In the genomic region with DNA sequence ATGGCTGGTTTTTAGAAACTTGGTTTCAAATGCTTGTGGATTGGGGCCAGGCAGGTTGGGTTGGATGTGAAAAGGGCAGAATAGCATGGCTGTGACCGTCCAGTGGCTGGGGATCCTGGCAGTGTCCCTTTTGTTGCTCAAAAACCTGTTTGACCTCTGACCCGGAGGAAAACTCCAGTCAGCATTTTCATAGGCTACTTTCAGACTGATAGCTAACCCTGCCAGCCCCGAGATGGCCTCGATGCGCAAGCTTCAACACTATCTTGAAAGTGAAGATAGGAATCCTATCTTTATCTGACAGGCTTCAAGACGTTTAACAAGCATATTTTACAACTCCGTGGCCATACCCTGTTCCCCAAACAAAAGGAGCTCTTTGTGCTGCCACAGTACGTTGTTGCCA, we compare ENCODE assay signal across 13 mouse cellular contexts. TPM values are rescaled to one million over a fixed set of nuclear protein-coding genes. Genes with fewer than 3 reads are reported as not detected.
A peak's percentile ranks its signal among the peaks of the same experiment; 100 is the strongest.
DNase-seq lines count a peak whose midpoint lies in the region; ATAC-seq and TF ChIP-seq lines count a peak whose summit lies in the region.
"Had no signal": no experiment of that assay in that cellular context is flagged by ENCODE, and none has a peak within 500 bp of the region (broad histone marks: within the 10 kb centered on the region; RNA-seq: fewer than 3 reads in every experiment).

No protein-coding gene starts in this region.

- peaks cover 7 to 19% of the 10 kb centered on the region in 2 experiments for H3K4me1 ChIP-seq in heart, embryonic 14.5 days (ENCODE audit: control insufficient read depth in 2 of 2, insufficient read depth in 2 of 2, low read length in 2 of 2)
- H3K4me1 ChIP-seq in E14TG2a.4 (replicated peaks; ENCODE audit: low read depth, low read length): peaks cover 95% of the 10 kb centered on the region
- H3K4me1 ChIP-seq in liver, embryonic 15.5 days (replicated peaks): peaks cover 54% of the 10 kb centered on the region

- ATAC-seq in heart, embryonic 14.5 days (ENCODE audit: insufficient number of reproducible peaks, insufficient read depth, low FRiP score, low read depth): no peak
- ATAC-seq in liver, embryonic 15.5 days (ENCODE audit: insufficient read depth): peak; percentile 1; the same call in 1 of the 2 replicates

- no peak for TF ChIP-seq CTCF in E14TG2a.4 (conservative IDR thresholded peaks at IDR 0.05; ENCODE audit: low read length)

- H3K4me3 ChIP-seq in heart, embryonic 14.5 days (ENCODE audit: control insufficient read depth in 1 of 2, insufficient read depth in 1 of 2, low read depth in 1 of 2, low read length in 2 of 2): no peak overlapping the region
- peak overlapping the region; percentile 39; the same call in 1 of the 2 replicates for H3K4me3 ChIP-seq in E14TG2a.4 (replicated peaks; ENCODE audit: low read length)
- no peak overlapping the region for H3K4me3 ChIP-seq in liver, embryonic 15.5 days (replicated peaks)
- H3K4me3 ChIP-seq: embryonic facial prominence, embryonic 13.5 days; gastrocnemius, adult 2 months had no signal

- peaks cover 60% of the 10 kb centered on the region for H3K36me3 ChIP-seq in heart, embryonic 14.5 days (ENCODE audit: control insufficient read depth, insufficient read depth, low read length)
- peaks cover 64% of the 10 kb centered on the region for H3K36me3 ChIP-seq in E14TG2a.4 (ENCODE audit: insufficient read depth, low read length)
- H3K36me3 ChIP-seq in liver, embryonic 15.5 days (replicated peaks): peaks cover 70% of the 10 kb centered on the region

- no peak overlapping the region for H3K27ac ChIP-seq in heart, embryonic 14.5 days (replicated peaks in 1 of 2; ENCODE audit: control insufficient read depth in 1 of 2, insufficient read depth in 1 of 2, low read depth in 2 of 2, low read length in 2 of 2)
- peak overlapping the region; percentile 51 for H3K27ac ChIP-seq in liver, embryonic 15.5 days (replicated peaks)
- H3K27ac ChIP-seq: gastrocnemius, adult 2 months had no signal

- H3K9ac ChIP-seq in heart, embryonic 14.5 days (ENCODE audit: low read length): 0 out of 2 replicates have a peak overlapping the region, but pooled peaks have one; percentile 8
- H3K9ac ChIP-seq in liver, embryonic 15.5 days: no peak overlapping the region

- H3K4me2 ChIP-seq in heart, embryonic 14.5 days (ENCODE audit: low read length): no peak overlapping the region
- no peak overlapping the region for H3K4me2 ChIP-seq in liver, embryonic 15.5 days

- DNase-seq in heart, adult 9 months (ENCODE audit: low spot score in 2 of 2): no peak
- DNase-seq in 416B (ENCODE audit: low read depth): peak; percentile 37
- no peak for DNase-seq in cerebellum, adult 9-10 months
- DNase-seq in Muller cell, postnatal 12 days (ENCODE audit: inconsistent ontology term): no peak
- DNase-seq: cerebellum, adult 11 months; gastrocnemius, adult 2 months; kidney, postnatal 10 days; layer of hippocampus, adult 9-11 months; lung, postnatal 36 days had no signal

- H3K27me3 ChIP-seq in heart, embryonic 14.5 days (ENCODE audit: control insufficient read depth, insufficient read depth, low read length): no peaks in the 10 kb centered on the region
- no peaks in the 10 kb centered on the region for H3K27me3 ChIP-seq in E14TG2a.4 (ENCODE audit: insufficient read depth, low read length)
- peaks cover 2% of the 10 kb centered on the region; the same call in 1 of the 2 replicates for H3K27me3 ChIP-seq in liver, embryonic 15.5 days
- H3K27me3 ChIP-seq: embryonic facial prominence, embryonic 13.5 days had no signal

- H3K9me3 ChIP-seq in heart, embryonic 14.5 days (ENCODE audit: control insufficient read depth, low read length): no peaks in the 10 kb centered on the region
- no peaks in the 10 kb centered on the region for H3K9me3 ChIP-seq in E14TG2a.4 (ENCODE audit: low read length)
- H3K9me3 ChIP-seq in liver, embryonic 15.5 days (replicated peaks): no peaks in the 10 kb centered on the region
- H3K9me3 ChIP-seq: embryonic facial prominence, embryonic 13.5 days had no signal

- WGBS in heart, embryonic 14.5 days: 45% methylated on average over 8 of the region's 8 CpGs
- WGBS in liver, embryonic 15.5 days (ENCODE audit: insufficient replicate concordance): 46% methylated on average over 8 of the region's 8 CpGs

RNA-seq across cellular contexts. Expression of a gene that starts 28.8 kb away (rescaled TPM):
- polyA plus RNA-seq in heart, embryonic 14.5 days (2014; fragmentation: Nextera tagmentation; extraction: Ambion mirVana): 159 and 166 TPM in 2 replicates
- 293 and 326 TPM in 2 replicates for polyA plus RNA-seq in liver, embryonic 15.5 days (2015; fragmentation: Nextera tagmentation; extraction: Ambion mirVana)

RNA-seq across cellular contexts. Expression of a gene that starts 36.7 kb away (rescaled TPM):
- 11.2 and 12.0 TPM in 2 replicates for polyA plus RNA-seq in heart, embryonic 14.5 days (2014; fragmentation: Nextera tagmentation; extraction: Ambion mirVana)
- 2.2 and 2.5 TPM in 2 replicates for polyA plus RNA-seq in liver, embryonic 15.5 days (2015; fragmentation: Nextera tagmentation; extraction: Ambion mirVana)

RNA-seq across cellular contexts. Expression of a gene that starts 52.5 kb away (rescaled TPM):
- polyA plus RNA-seq in heart, embryonic 14.5 days (2014; fragmentation: Nextera tagmentation; extraction: Ambion mirVana): 0.88 and 1.2 TPM in 2 replicates
- 386 and 428 TPM in 2 replicates for polyA plus RNA-seq in liver, embryonic 15.5 days (2015; fragmentation: Nextera tagmentation; extraction: Ambion mirVana)

RNA-seq across cellular contexts. Expression of a gene that starts 57.8 kb away (rescaled TPM):
- 140 and 141 TPM in 2 replicates for polyA plus RNA-seq in heart, embryonic 14.5 days (2014; fragmentation: Nextera tagmentation; extraction: Ambion mirVana)
- polyA plus RNA-seq in liver, embryonic 15.5 days (2015; fragmentation: Nextera tagmentation; extraction: Ambion mirVana): 82.6 and 91.9 TPM in 2 replicates

Comparison
In these comparisons a context has a peak if more than half of its experiments do, and no peak if none do; other contexts are left out.
1. RNA of a gene that starts 52.5 kb away (polyA plus RNA-seq): 386 to 428 TPM in liver, embryonic 15.5 days; 0.88 to 1.2 TPM in heart, embryonic 14.5 days; every median in the first group is over 100 times any median in the second.